Mouse (Mus musculus) T-cell, adult 2 months (primary cell): ENCODE data around the gene Ccdc39.

Source experiments
- DNase-seq: peaks from one replicate; pipeline ENCODE4 v3.0.0; 2022; ENCODE audit warnings: low spot score

Ccdc39 gene

DNA sequence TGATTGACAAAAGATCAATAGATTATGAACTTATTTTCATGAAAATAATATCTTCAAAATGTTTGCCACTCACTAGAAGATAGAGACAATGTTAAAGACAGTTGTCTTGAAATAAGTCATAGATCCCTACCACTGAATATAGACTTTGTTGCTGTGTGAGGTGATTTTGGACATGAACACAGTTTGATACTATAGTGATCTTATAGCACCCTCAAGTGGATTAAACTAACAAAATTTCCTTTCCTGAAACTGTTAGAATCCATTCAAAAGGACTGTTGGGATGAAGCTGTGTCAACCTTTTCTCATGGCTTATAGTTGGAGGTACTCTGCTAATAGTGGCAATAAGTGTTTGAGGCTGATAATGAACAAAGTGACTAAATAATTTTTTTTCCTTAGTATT, 53.1 kb downstream of the Ccdc39 start:
- no peak for DNase-seq
